Mouse (Mus musculus): ENCODE results near the gene Btbd2. TPM values are rescaled to one million over a fixed set of nuclear protein-coding genes. Genes with fewer than 3 reads are reported as not detected.

Btbd2 gene
- polyA plus RNA-seq, 1 experiment from 2014 or later, result 10.7 TPM

GRCm38 (mm10) chr10:80663485-80664196 lies 6.8 kb upstream of the Btbd2 start:
- DNase-seq, result no peak
- H3K27ac ChIP-seq (ENCODE audit: low read depth), result peak overlapping the region; percentile 93
- H3K4me2 ChIP-seq (ENCODE audit: low read depth, low read length), result no peak overlapping the region
- no peak overlapping the region for H3K4me3 ChIP-seq (ENCODE audit: low read depth, low read length)
- H3K9me3 ChIP-seq (ENCODE audit: low read length), result no peaks in the 10 kb centered on the region
- WGBS (ENCODE audit: insufficient replicate concordance), result 23% methylated on average over 5 of the region's 5 CpGs
- H3K9ac ChIP-seq (replicated peaks), result peak overlapping the region; percentile 2; the same call in 1 of the 2 replicates
- no peak for TF ChIP-seq CTCF (IDR thresholded peaks at IDR 0.05; ENCODE audit: low read depth)
- TF ChIP-seq EP300 (IDR thresholded peaks at IDR 0.05; ENCODE audit: low read depth), result no peak; the same call in 1 of the 2 replicates
- H3K36me3 ChIP-seq (replicated peaks; ENCODE audit: insufficient read depth, low read length), result peaks cover 30% of the 10 kb centered on the region
- peak; percentile 43 for ATAC-seq
- H3K4me1 ChIP-seq (ENCODE audit: insufficient read depth), result peaks cover 40% of the 10 kb centered on the region
- H3K27me3 ChIP-seq (ENCODE audit: insufficient read depth, low read length), result no peaks in the 10 kb centered on the region

GRCm38 (mm10) chr10:80661149-80661548 lies 4.3 kb upstream of the Btbd2 start:
- Histone ChIP-seq H3K4me3 (ENCODE audit: low read depth, low read length) (no peak overlapping the region), H3K4me1 (ENCODE audit: insufficient read depth) (peaks cover 52% of the 10 kb centered on the region), H3K36me3 (replicated peaks; ENCODE audit: insufficient read depth, low read length) (peaks cover 5% of the 10 kb centered on the region; the same call in 1 of the 2 replicates), H3K4me2 (ENCODE audit: low read depth, low read length) (no peak overlapping the region), H3K27ac (ENCODE audit: low read depth) (no peak overlapping the region), H3K9me3 (ENCODE audit: low read length) (no peaks in the 10 kb centered on the region), H3K9ac (replicated peaks) (no peak overlapping the region), H3K27me3 (ENCODE audit: insufficient read depth, low read length) (no peaks in the 10 kb centered on the region)
- ATAC-seq (no peak), DNase-seq (peak; percentile 81)
- TF ChIP-seq EP300 (IDR thresholded peaks at IDR 0.05; ENCODE audit: low read depth), result no peak
- peak; percentile 88 for TF ChIP-seq CTCF (IDR thresholded peaks at IDR 0.05; ENCODE audit: low read depth)
- WGBS (ENCODE audit: insufficient replicate concordance), result 34% methylated on average over 5 of the region's 5 CpGs

DNA sequence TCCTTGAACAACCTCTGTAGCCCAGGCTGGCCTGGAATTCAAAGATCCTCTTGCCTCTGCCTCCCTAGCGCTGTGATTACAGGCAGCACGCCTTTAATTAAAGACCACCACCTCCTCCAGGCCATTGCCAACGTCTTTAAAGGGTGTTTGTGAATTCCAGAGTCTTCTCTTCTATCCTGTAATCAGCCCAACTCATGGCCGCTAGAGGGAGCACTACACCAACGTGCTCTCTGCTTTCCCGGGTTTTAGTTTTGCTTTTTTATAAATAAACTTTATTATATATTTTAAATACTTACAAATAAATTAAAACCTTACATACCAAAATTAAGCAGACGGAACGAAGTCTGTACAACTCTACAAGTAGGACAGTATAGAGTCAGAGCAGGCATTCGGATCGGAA lies 2.3 kb upstream of the Btbd2 start:
- peak overlapping the region; percentile 67 for H3K27ac ChIP-seq (ENCODE audit: low read depth)
- DNase-seq, result peak; percentile 83
- no peak for ATAC-seq
- no peak overlapping the region for H3K9ac ChIP-seq (replicated peaks)
- no peaks in the 10 kb centered on the region for H3K27me3 ChIP-seq (ENCODE audit: insufficient read depth, low read length)
- TF ChIP-seq EP300 (IDR thresholded peaks at IDR 0.05; ENCODE audit: low read depth) (no peak), CTCF (IDR thresholded peaks at IDR 0.05; ENCODE audit: low read depth) (peak; percentile 83)
- no peaks in the 10 kb centered on the region for H3K36me3 ChIP-seq (replicated peaks; ENCODE audit: insufficient read depth, low read length)
- no peaks in the 10 kb centered on the region for H3K9me3 ChIP-seq (ENCODE audit: low read length)
- H3K4me3 ChIP-seq (ENCODE audit: low read depth, low read length), result peak overlapping the region; percentile 11; the same call in 1 of the 2 replicates
- WGBS (ENCODE audit: insufficient replicate concordance), result 14% methylated on average over 10 of the region's 10 CpGs
- peaks cover 45% of the 10 kb centered on the region for H3K4me1 ChIP-seq (ENCODE audit: insufficient read depth)
- peak overlapping the region; percentile 65 for H3K4me2 ChIP-seq (ENCODE audit: low read depth, low read length)

DNA sequence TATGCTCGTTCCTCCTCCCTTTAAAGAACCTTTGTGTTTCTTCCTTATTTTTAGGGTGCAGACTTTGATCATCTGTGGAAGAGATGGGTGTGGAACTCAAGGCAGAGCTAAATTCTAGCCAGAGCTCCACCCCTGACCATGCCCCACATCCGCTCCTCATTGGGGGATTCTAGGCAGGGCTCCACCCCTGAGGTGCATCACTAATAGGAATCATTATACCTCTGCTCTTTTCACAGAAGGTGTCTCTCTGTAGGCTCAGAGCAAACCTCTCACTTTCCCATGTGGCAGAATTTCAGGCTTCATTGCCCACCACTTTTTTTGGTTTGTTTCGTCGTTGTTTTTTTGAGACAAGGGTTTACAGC lies 2.0 kb upstream of the Btbd2 start:
- Histone ChIP-seq H3K9ac (replicated peaks) (0 out of 2 replicates have a peak overlapping the region, but pooled peaks have one; percentile 1), H3K36me3 (replicated peaks; ENCODE audit: insufficient read depth, low read length) (no peaks in the 10 kb centered on the region), H3K4me1 (ENCODE audit: insufficient read depth) (peaks cover 41% of the 10 kb centered on the region), H3K27ac (ENCODE audit: low read depth) (peak overlapping the region; percentile 67), H3K27me3 (ENCODE audit: insufficient read depth, low read length) (no peaks in the 10 kb centered on the region), H3K4me2 (ENCODE audit: low read depth, low read length) (peak overlapping the region; percentile 65), H3K4me3 (ENCODE audit: low read depth, low read length) (no peak overlapping the region; the same call in 1 of the 2 replicates), H3K9me3 (ENCODE audit: low read length) (no peaks in the 10 kb centered on the region)
- no peak for TF ChIP-seq EP300 (IDR thresholded peaks at IDR 0.05; ENCODE audit: low read depth)
- no peak for TF ChIP-seq CTCF (IDR thresholded peaks at IDR 0.05; ENCODE audit: low read depth)
- no peak for DNase-seq
- WGBS (ENCODE audit: insufficient replicate concordance), result 47% methylated on average over 4 of the region's 4 CpGs
- ATAC-seq, result 0 out of 2 replicates have a peak, but pooled peaks have one; percentile 18

GRCm38 (mm10) chr10:80658194-80658840 lies 1.4 kb upstream of the Btbd2 start:
- Histone ChIP-seq H3K27me3 (ENCODE audit: insufficient read depth, low read length) (no peaks in the 10 kb centered on the region), H3K4me2 (ENCODE audit: low read depth, low read length) (peak overlapping the region; percentile 65), H3K9ac (replicated peaks) (0 out of 2 replicates have a peak overlapping the region, but pooled peaks have one; percentile 1), H3K27ac (ENCODE audit: low read depth) (0 out of 2 replicates have a peak overlapping the region, but pooled peaks have one; percentile 22), H3K4me1 (ENCODE audit: insufficient read depth) (peaks cover 36% of the 10 kb centered on the region), H3K9me3 (ENCODE audit: low read length) (no peaks in the 10 kb centered on the region), H3K4me3 (ENCODE audit: low read depth, low read length) (no peak overlapping the region), H3K36me3 (replicated peaks; ENCODE audit: insufficient read depth, low read length) (no peaks in the 10 kb centered on the region)
- WGBS (ENCODE audit: insufficient replicate concordance), result 72% methylated on average over 14 of the region's 14 CpGs
- TF ChIP-seq CTCF (IDR thresholded peaks at IDR 0.05; ENCODE audit: low read depth), result no peak
- no peak for TF ChIP-seq EP300 (IDR thresholded peaks at IDR 0.05; ENCODE audit: low read depth)
- ATAC-seq, result no peak
- DNase-seq, result no peak

DNA sequence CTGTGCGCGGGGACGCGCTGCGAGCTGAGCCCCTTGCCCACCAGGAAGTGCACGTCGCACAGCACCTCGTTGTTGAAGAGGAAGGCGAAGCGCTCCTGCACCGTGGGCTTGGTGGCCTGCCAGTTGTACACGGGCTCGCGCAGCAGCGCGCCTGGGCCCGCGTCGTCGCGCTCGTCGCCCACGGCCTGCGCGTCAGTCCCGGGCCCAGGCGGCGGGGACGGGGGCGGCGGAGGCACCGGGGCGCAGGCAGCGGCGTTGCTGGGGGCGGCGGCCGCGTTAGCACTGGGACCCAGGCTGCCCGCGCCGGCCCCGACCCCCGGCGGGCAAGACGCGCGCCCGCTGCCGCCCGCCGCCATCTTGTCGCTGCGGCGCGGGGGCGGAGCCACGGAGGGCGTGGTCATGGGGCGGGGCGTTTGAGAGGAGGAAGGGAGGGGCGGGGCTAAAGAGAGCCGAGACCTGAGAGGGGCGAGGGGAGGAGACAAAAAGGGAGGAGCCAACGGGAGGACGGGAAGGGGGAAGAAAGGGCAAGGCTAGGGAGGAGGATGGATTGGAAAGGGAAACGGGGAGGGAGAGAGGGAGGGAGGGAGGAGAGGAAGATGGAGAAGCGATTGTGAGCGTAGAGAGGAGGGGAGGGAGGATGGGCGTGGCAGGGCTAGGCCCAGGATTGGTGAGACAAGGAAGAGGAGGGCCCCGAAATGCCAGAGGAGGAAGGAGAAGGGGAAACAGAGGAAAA lies 575 bp downstream of the Btbd2 start:
- Histone ChIP-seq H3K9ac (replicated peaks) (peak overlapping the region; percentile 93), H3K4me2 (ENCODE audit: low read depth, low read length) (peak overlapping the region; percentile 97), H3K27ac (ENCODE audit: low read depth) (peak overlapping the region; percentile 82), H3K4me1 (ENCODE audit: insufficient read depth) (peaks cover 31% of the 10 kb centered on the region), H3K4me3 (ENCODE audit: low read depth, low read length) (peak overlapping the region; percentile 91), H3K9me3 (ENCODE audit: low read length) (no peaks in the 10 kb centered on the region), H3K27me3 (ENCODE audit: insufficient read depth, low read length) (no peaks in the 10 kb centered on the region), H3K36me3 (replicated peaks; ENCODE audit: insufficient read depth, low read length) (no peaks in the 10 kb centered on the region)
- peak; percentile 84 for ATAC-seq
- no peak for TF ChIP-seq CTCF (IDR thresholded peaks at IDR 0.05; ENCODE audit: low read depth)
- no peak for TF ChIP-seq EP300 (IDR thresholded peaks at IDR 0.05; ENCODE audit: low read depth)
- peak; percentile 99 for DNase-seq
- WGBS (ENCODE audit: insufficient replicate concordance), result 1% methylated on average over 52 of the region's 72 CpGs

Data from liver, postnatal 0 days (tissue).